Mouse (Mus musculus): ENCODE data around the gene Ppp2r5d.
A peak's percentile ranks its signal among the peaks of the same experiment; 100 is the strongest.

The Ppp2r5d gene

DNA sequence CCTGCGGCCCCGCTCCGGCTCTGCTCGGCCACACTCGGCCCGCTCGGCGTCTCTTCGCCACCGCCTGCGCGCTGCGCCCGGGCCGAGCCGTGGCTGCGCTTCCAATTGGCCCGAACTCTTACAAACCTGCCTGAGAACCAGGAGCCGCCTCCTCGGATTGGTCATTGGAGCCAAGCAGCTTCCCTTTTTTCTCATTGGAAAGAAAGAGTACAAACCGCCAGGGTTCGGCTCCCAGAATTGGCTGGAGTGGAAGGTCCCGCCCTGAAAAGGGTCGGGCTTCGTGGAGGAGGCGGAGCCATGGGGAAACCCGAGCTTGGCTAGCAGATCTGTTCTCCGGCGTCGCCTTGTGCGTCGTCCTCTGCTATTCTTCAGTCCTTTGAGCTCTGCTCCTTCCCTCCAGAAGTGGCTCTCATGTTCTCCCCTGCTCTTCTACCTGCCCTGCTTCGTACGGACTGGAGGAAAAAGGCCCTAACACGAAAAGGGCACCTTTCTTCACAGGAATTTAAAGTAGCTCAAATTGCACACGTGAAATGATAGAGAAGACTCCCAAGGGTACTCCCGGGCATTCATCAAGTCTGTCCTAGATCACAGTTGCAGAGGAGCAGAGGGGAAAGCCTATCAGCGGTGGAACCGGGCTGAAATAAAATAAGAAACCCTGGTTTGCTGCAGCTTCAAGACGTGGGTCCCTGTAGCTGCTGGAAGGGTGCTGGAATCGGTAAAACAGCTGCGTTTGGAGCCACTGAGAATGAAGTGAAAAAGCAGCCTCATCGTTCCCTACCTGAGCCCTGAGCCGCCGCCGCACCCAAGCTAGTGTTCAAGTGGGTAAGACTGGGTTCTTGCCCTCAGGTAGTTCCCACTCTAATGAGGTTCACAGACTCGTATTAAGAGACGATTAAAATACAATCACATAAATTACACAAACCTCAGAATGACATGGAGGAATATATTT, at the start of gene Ppp2r5d:
Gene Ppp2r5d (minus strand): TSS at position 225 of the 949 bp plus-strand sequence.
- peak; percentile 98 for DNase-seq (ENCODE audit: low read depth, low spot score)

DNA sequence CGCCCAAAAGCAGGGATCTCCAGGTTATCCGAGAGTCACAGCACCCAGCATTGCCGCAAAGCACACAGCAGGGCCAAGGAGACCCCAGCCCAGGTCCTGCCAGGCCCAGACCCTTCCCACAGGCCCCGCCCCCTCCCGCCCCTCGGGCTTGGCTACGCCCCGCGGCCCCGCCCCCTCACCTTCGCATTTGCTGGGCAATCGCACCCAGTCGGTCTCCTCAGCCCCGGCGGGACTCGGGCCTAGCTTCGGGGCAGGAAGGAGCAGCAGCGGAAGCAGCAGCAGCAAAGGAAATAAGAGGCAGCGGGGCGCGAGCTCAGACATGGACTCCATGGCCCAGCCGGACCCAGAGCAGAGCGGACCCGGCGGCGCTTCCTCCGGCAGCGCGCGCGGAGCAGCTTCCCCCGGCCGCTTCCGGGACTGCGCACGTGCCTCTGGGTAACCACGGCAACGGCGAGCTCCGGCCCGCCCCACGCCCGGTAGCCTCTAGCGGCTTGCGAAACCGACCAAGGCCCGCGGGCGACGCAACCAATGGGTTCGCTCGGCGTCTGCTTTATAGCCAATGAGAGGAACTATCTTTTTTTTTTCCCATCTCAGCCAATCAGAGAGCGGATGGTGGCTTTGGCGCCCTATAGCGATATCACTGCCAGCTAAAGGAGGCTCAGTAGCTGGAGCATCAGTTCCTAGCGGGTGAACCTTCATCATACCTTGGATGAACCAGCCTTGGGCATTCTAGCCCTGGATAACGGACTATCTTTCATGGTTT, 47.1 kb upstream of the Ppp2r5d start, which contains the start of gene Cnpy3:
Gene Cnpy3 (minus strand): TSS at position 421 of the 763 bp plus-strand sequence.
- DNase-seq (ENCODE audit: low read depth, low spot score): peak; percentile 99

DNA sequence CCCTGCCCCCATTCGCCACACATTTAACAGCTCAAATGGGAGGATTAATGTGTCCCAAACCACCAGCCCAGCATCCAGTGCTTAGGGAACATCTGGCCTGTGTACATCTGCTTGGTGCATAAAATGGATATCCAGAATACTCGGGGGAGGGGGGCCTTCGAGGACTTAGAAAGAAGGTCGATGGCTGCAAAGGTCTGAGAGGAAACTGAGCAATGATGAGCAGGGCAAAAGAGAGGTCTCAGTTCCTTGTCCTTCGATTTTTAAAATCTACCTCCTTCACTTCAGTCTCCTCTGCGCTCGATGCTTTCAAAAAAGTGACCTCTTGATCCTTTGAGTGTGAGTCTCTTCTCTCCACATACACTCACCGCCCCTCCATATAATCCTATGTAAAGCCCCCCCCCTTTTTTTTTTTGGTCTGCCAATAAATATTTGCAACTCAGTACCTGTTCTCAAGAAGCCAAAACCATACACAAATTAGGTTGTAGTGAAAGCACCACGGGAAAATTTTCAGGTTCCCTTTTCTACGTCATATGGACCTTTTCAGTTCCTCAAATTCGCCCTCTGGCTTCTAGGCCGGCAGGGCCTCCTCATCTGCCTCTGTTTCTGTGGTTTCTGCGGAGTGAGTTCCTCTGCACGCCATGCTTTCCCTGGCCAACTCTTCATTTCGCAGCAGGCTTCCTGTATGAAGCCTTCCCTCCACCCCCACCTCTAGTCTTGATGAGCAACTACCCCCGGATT, 46.3 kb upstream of the Ppp2r5d start:
- DNase-seq (ENCODE audit: low read depth, low spot score): no peak

DNA sequence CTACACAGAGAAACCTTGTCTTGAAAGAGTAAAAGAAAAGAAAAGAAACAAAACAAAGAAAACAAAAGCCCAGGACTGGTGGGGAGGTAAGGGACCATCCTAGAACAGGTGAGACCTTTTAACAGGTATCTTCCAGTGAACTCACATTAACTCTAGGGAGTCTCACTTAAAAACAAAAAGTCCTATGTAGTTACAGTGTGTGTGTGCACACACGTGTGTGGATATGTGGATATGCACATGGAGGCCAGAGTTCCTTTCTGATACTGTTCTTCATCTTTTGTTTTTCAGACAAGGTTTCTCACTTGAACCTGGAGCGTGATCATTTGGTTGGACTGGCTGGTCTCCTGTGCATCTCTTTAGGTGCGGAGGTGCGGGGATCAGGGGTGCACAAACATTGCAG, 45.7 kb upstream of the Ppp2r5d start:
- DNase-seq (ENCODE audit: low read depth, low spot score): no peak

DNA sequence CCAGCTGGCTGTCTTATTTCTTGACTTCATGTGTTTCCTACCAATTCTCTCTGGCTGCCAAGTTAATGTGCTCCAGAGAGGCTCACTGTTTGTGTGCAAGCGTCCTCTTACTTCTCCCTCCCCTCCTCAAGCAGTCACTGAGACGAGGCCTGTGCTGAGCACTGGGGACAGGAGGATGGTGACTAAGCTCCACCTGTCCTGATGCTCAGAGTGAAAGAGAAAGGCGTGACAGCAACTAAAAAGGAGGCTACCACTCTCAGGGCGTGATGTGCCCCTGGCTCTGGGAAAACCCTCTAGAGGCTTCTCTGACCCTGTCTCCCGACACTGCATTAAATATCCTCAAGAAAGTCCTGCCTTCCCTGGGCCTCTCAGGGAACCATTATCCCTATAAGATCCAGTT, 44.4 kb upstream of the Ppp2r5d start:
- DNase-seq (ENCODE audit: low read depth, low spot score): no peak

DNA sequence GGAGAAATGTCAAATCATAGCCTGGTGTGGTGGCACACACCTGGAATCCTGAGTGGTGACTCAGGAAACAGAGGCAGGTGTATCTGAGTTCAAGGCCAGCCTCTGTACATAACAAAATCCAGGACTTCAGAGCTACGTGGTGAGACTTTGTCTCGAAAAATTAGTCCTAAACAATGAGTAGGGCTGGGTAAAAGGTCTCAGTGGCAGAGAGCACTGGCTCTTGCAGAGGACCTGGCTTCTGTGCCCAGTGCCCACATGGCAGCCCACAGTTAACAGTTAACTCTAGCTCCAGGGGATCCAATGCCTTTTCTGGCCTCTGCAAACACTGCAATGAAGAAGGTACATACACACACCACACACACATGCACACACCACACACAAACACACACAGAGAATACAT, 42.9 kb upstream of the Ppp2r5d start:
- DNase-seq (ENCODE audit: low read depth, low spot score): no peak

DNA sequence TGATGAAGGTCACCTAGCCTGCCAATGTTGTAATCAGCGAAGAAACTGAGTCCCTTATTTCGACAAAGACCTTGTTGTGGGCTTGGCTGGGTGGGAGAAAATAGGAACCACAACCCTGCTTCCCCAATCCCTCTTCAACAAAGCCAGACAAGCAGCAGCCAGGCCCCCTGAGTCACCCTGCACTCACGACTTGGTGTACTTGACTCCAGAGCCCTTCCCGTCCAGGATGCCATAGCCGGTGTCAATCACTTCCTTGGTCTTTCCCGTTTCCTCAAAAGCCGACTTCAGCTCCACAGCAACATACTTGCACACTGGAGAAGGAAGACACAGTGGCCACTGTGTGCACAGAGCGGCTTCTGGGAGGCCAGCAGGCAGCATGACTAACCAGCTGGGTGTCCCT, 42.3 kb upstream of the Ppp2r5d start:
- DNase-seq (ENCODE audit: low read depth, low spot score): no peak

DNA sequence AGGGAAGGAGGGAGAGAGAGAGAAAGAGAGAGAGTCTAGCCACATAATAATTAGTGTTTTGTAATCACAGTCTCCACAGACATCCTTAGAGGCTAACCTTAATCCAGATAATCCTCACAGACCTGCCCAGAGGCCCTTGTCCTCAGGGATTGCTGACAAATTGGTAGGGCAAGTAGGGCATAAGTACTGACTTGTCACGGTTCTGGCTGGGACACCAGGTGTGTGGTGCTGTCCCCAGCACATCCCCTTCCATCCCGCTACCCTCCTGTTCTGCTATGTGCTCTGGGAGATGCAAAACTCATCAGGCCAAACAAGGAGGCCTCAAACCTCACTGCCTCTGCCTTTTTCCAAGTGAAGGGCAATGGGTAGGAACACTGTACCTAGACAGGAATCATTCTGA, 40.6 kb upstream of the Ppp2r5d start:
- no peak for DNase-seq (ENCODE audit: low read depth, low spot score)

DNA sequence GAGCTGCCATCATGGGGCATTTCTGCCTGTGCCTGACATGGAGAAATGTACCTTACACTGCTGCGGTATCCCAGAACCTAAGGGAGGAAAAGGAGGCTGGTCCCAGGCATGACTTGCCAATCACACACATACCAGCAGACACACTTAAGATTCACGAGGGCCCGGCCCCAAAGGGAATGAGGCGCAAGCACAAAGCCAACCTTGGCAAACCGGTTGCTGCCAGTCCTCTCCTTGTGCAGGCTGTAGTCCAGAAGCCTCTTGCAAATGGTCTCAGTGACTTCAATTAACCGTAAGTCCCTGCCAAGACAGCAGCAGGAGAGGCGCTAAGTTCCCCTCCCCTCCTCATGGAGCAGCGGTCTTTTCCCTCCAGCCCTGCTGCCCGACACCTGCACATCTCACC, 38.1 kb upstream of the Ppp2r5d start:
- DNase-seq (ENCODE audit: low read depth, low spot score): no peak

DNA sequence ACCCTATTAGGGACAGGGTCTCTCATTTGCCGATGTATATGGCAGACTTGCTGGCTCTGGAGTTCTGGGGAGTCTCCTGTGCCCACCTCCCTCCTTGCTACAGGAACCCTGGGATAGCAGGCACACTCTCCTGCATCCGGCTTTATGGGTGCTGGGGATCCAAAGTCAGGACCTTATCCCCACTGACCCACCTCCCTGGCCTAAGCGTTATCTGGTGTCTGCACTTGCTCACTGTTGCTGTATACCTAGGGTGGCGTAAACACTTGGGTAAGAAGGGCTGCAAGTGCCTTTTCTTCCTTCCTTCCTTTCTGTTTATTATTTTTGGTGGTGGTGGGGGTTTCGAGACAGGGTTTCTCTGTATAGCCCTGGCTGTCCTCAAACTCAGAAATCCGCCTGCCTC, 36.4 kb upstream of the Ppp2r5d start:
- DNase-seq (ENCODE audit: low read depth, low spot score): no peak

DNA sequence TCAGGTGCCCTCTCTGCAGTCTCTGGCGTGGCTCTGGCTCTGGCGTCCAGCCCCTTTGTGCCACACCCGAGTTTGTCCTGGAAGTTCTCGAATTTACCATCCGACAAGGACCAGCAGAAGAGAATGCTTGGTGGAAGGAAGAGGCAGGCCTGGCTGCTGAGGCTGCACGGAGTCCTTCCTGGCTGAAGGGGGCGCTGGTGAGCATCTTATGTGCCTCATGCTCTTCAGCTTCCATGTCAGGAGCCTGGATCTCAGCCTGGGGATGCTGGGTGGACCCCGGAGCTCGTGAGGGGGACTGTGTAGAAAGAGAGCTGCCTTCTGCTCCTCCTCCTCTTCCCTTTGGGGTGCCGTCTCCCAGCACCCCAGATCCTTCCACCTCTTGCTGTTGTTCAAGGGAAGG, 31.2 kb upstream of the Ppp2r5d start:
- peak; percentile 42 for DNase-seq (ENCODE audit: low read depth, low spot score)

DNA sequence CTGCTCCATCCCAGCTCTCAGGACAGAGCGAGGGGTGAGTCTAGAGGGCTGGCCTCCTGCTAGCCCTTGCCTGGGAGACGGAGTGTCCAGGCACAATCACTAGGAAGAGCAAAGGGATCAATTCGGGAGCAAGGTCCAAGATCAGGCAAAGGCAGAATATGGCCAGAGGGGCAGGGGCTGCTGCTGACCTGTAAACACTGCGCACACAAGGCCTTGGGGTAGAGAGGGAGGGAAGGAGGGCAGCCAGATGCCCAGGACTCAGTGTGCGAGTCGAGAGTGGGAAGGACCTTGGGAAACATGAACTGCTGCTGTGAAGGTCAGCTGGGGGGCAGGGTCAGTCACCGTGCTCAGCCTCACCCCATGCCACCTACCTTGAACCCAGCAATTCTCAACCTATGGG, 30.4 kb upstream of the Ppp2r5d start:
- no peak for DNase-seq (ENCODE audit: low read depth, low spot score)

DNA sequence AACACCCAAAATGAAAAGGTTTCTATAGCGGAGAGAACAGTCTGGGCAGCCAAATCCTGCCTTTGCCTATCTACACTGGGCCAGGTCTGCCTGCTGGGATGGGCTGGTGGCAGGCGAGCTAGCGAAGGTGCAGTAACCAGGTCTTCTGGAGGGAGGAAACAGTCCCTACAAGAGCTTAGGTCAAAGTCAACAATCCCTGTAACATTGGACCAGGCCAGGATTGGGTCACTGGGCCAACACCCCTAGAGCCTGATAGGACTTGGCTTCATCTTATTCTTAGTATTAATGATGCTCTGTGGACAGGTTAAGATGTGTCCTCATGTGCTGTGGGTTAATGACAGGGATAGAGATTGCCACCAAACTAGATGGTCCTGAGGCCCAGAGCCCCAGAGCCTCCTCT, 29.1 kb upstream of the Ppp2r5d start:
- DNase-seq (ENCODE audit: low read depth, low spot score): no peak

DNA sequence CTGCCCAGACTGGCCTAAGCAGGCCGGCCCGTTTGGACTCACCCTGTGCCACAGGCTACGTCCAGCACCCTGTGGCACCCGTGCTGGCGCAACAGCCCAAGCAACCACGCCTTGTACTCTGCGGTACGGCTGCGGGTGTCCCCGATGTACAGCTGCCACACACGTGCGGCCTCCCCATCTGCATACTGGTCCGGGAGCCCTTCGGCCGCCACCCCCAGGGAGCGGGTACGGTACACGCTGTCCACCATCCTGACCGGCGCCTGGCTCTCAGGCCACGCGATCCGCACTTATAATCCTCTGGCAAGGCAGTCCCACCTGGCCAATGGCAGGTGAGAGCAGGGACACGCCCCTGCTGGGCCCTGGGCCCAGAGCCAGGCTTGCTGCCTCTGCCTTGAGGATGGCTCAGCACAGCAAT, 24.0 kb upstream of the Ppp2r5d start, which contains the start of gene Gnmt:
Gene Gnmt (minus strand): TSS at position 265 of the 415 bp plus-strand sequence.
- DNase-seq (ENCODE audit: low read depth, low spot score): no peak

DNA sequence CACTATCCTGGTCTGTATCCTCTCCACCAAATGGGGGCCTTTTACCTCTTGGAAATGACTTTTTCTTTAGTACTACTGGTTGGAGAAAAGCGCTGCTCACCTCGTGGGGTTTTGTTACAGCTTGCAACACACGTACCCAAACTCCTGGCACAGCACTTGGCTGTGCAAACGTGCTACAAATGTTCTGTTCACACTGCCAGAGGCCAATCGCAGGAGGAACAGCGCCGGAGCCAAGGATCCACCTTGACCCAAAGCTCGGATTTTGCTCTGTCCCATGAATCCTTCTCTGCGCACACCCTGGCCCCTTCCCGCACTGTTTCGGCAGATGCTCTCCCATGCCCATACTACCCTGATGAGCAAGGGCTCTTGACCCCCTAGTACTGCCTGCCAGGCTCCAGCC, 23.6 kb upstream of the Ppp2r5d start:
- DNase-seq (ENCODE audit: low read depth, low spot score): no peak

DNA sequence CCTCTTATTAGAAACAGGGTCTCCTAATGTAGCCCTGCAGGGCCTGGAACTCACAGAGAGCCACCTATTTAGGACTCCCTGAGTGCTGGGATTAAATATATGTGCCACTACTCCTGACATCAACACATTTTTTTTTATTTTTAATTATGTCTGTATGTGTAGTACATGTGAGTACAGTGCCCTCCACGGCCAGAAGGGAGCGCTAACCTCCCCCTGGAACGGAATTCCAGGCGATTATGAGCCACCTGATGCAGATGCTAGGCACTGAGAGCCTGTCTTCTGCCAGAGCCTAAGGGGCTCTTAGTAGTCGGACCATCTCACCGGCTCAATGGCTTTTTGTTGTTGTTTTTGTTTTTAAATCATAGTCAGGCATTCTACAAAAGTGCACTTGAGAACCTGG, 23.1 kb upstream of the Ppp2r5d start:
- DNase-seq (ENCODE audit: low read depth, low spot score): peak; percentile 56

DNA sequence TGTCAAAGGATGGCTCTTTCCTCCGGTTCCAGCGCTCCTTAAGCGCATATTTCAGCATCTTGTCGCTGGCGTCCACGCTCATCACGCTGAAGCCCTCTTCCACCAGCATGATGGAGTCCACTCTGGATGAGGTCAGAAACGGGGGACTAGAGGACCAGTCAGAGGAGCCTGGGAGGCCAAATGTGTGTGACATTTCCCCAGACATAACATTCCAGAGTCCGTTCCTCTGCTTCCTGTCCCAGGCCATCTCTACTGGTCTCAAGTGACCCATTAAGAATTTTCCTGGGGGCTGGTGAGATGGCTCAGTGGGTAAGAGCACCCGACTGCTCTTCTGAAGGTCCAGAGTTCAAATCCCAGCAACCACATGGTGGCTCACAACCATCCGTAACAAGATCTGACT, 22.4 kb upstream of the Ppp2r5d start:
- DNase-seq (ENCODE audit: low read depth, low spot score): no peak

DNA sequence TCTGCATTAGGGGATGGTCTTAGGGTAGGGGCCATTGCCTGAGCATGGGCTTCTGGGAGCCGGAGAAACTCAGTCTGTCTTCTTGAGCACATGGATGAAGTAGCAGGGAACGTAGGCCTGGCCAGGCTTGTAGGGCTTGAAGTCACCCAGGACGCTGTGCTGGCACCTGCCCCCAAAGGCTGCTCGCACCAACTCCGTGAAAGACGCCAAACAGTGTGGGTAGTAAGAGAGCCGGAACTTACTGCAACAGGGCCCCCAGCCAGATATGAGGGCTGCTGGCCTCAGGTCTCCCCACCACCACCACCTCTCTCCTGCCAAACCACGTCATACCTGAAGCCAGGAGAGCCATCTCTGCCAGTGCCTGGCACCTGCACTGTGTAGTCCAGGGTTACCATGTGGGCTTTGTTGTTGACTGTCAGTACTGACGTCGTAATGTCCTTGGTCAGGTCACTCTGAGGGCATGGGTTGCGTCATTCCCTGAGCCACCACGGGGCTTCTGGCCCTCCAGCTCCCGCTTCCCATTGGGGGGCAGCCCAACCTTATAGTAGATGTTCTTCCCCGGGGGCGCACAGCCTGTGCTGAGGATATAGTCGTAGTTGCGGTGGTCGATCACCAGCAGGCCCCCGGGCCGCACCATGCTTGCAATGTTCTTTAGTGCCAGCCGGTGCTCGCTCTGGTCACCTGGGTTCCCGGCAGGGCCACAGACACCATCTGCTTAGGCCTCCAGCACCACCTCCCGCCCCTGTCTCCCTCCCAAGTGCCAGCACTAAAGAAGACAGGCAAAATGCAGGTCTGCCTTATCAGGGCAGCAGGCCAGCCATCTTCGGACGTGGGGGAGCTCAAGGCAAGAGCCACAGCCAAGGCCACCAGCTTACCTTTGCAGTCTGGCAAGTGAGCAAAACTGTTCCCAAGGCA, 21.1 kb upstream of the Ppp2r5d start:
- DNase-seq (ENCODE audit: low read depth, low spot score): no peak

DNA sequence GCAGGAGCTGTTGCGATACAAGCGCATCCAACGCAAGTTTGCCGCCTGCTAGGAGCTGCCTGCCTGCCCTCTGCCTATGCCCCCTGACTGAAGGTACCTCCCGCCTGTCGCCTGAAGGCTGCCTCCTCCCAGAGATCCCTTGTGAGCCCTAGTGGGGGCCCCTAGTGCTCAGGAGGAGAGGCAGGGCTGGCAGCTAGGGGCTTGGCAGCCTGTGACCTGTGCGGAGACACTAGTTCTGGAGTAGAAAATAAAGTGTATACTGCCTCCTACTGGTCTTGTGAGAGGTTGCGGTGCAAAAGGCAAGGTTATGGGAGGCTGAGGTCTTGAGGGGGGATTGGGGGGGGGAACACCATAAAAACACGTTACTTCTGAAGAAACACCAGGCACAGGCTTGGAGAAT, 20.4 kb upstream of the Ppp2r5d start:
- peak; percentile 54 for DNase-seq (ENCODE audit: low read depth, low spot score)

DNA sequence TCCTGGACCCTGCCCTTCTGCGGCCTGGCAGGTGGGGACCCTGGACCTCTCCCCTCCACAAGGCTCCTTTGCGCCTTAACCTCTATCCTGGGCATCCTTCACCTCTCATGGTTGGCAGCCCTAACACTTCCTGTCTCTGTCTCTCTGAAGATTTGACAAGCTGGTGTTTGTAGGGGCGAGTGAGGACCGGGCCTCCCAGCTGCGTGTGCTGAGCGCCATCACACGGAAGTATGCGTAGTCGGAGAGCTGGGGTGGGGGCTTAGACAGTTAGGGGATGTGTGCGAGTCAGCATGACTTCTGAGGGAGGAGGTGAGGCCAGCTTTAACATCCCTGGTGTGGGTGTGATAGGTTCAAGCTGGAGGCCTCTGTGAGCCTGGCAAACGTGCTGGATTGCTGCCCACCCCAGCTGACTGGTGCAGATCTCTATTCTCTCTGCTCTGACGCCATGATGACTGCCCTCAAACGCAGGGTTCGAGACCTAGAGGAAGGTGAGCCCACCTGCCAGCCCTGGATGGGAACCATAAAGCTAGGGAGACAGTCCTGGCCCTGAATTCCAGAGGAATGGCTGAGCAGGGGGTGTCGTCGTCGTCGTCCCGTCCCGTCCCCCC, 19.7 kb upstream of the Ppp2r5d start:
- DNase-seq (ENCODE audit: low read depth, low spot score): no peak
